Mouse (Mus musculus) central nervous system, embryonic 11.5 days (tissue): Measurements from ENCODE around the gene Mmp9. TPM values are rescaled to one million over a fixed set of nuclear protein-coding genes. Genes with fewer than 3 reads are reported as not detected.

ENCODE experiments used
- polyA plus RNA-seq: library from polyadenylated mRNA; depleted of rRNA; stranded (reverse); fragments of >200 nt; gene quantifications from 2 replicates; pipeline ENCODE4 v1.2.3, GENCODE M21; 2012; rRNA removed

Gene Mmp9
- polyA plus RNA-seq = 1.2 and 1.6 TPM in 2 replicates

DNA sequence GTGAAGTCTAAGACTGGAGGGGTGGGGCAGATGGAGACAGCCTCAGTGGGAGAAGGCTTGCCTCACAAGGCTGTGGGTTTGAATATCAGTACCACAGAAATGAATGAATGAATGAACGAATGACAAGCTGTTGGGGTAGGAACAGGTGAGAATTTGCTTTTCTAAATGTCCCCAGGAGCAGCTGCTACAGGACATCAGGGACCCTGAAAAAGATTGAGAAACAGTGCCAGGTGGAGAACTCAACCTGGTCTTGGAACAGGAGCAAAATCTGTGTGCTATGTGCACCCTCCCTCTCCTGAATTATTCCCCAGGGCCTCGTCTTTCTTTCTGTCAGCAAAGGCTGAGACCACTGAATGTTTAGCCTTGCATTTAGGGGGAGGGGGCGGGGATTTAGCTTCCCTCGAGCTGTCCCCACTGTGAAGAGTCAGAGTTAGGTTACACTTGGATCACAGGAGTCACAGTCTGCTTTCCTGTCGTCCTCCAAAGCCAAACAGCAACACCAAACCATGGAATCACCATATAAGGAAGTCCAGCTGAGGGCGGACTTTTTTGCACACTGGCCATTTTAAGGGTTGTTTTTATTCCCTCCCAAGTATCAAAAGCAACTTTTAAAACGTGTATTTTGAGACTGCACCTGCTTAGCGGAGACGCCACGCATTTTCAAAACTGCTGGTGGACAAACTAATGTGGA lies at the start of gene Mmp9:
Gene Mmp9, plus strand, starts transcription at position 641 of the 691 bp plus-strand sequence.

DNA sequence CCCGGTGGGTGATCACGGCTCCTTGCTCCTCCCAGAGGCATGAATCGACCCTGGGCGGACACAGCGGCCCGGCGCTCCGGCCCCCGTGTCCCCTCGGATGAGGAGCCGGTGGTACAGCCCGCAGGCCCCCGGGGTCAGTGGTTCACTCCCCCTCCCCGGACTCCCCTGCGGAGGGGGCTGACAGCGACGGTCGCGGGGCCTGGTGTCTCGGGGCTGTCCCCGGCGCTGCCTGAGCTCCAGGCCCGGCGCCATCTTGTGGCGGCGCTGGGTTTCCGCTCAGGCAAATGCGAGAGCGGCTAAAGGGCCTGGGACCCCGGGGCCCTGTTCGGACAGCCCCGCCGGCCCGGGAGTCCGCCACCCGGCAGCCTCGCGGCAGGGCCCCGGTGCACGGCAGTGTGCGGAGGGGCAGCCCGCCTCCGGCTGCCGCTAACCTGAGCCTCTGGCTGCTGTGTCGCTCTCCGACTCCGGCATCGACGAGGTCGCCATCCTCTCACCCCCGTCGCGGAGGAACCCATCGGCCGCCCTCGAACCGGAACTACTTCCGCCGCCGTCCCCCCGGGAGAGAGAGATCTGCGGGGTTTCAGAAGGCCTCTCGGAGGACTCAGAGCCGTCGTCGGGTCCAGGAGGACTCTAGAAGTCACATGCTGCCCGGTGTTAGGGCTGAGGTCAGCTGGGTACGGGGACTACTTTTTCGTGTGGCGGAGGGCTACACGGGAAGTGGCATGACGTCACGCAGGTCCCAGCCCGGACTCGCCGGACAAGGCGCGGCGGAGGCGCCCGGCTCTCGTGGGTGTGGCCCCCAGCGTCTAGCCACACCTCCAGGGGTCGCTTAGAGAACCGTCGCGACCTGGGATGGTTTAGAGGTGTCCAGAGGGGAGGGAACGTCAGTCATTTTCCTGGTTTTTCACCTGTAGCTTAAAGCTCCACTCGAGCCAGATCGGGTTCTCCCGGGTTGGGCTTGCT lies 29.2 kb upstream of the Mmp9 start, which contains the start of gene Zfp335:
Gene Zfp335, minus strand, starts transcription at position 672 of the 963 bp plus-strand sequence.

DNA sequence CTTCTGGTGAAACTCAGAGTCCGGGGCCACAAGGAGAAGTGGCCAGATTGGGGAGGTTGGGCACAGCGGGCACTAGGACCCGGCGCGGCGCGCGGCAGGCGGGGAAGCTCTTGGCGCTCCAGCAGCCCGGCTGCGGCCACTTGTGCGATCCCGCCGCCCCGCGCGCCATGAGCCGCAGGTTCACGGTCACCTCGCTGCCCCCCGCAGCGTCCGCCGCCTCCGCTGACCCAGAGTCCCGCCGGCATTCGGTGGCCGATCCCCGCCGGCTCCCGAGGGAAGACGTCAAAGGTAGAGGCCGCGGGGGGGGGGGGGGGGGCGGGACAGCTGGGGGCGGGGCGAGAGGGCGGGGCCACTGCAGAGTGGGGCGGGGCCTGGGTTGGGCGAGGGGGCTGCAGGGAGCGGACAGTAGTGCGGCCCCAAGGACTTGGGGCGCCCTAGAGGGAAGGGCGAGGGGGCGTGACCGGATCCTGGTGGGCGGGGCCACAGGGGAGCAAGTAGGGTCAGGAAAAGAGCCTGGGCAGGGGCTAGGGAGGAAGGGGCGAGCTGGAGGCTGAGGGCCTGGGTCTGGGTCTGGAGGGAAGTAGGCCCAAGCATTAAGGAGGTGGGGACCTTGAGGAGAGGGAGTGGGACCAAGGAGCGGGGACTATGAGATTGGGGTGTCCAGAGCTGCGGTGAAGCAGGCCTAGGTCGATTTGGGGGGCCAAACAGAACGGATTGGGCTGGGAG lies 20.3 kb downstream of the Mmp9 start, which contains the start of gene Slc12a5:
Gene Slc12a5, plus strand, starts transcription at position 87 of the 726 bp plus-strand sequence.

Other genes with a start within 250 kb of the Mmp9 start
- not detected in 2 replicates for gene Spint4, start 242.3 kb upstream of the Mmp9 start, polyA plus RNA-seq
- not detected in 2 replicates for gene Spint5, start 225.5 kb upstream of the Mmp9 start, polyA plus RNA-seq
- 0.35 and 0.89 TPM in 2 replicates for gene Wfdc3, start 194.8 kb upstream of the Mmp9 start, polyA plus RNA-seq
- gene Dnttip1, start 194.8 kb upstream of the Mmp9 start, polyA plus RNA-seq = 62.3 and 91.0 TPM in 2 replicates
- 340 and 341 TPM in 2 replicates for gene Ube2c, start 170.9 kb upstream of the Mmp9 start, polyA plus RNA-seq
- gene Tnnc2, start 160.8 kb upstream of the Mmp9 start, polyA plus RNA-seq = 1.6 and 29.6 TPM in 2 replicates
- gene Snx21, start 155.0 kb upstream of the Mmp9 start, polyA plus RNA-seq = 9.0 and 10.5 TPM in 2 replicates
- 19.5 and 26.6 TPM in 2 replicates for gene Acot8, start 135.9 kb upstream of the Mmp9 start, polyA plus RNA-seq
- 4.5 and 6.2 TPM in 2 replicates for gene Zswim3, start 135.7 kb upstream of the Mmp9 start, polyA plus RNA-seq
- 6.0 and 9.0 TPM in 2 replicates for gene Zswim1, start 118.1 kb upstream of the Mmp9 start, polyA plus RNA-seq
- gene Spata25, start 112.2 kb upstream of the Mmp9 start, polyA plus RNA-seq = 0.35 TPM in 1 of 2 replicates, not detected in the other
- gene Ctsa, start 107.9 kb upstream of the Mmp9 start, polyA plus RNA-seq = 69.6 and 100 TPM in 2 replicates
- gene Neurl2, start 107.3 kb upstream of the Mmp9 start, polyA plus RNA-seq = 5.9 and 6.0 TPM in 2 replicates
- gene Pltp, start 83.1 kb upstream of the Mmp9 start, polyA plus RNA-seq = 42.5 and 58.0 TPM in 2 replicates
- gene Pcif1, start 61.5 kb upstream of the Mmp9 start, polyA plus RNA-seq = 40.0 and 53.1 TPM in 2 replicates
- 18.2 and 29.1 TPM in 2 replicates for gene Zfp335, start 29.0 kb upstream of the Mmp9 start, polyA plus RNA-seq
- 12.9 and 13.2 TPM in 2 replicates for gene Slc12a5, start 20.0 kb downstream of the Mmp9 start, polyA plus RNA-seq
- gene Ncoa5, start 94.1 kb downstream of the Mmp9 start, polyA plus RNA-seq = 89.9 and 97.7 TPM in 2 replicates
- 7.3 and 10.2 TPM in 2 replicates for gene Cd40, start 114.8 kb downstream of the Mmp9 start, polyA plus RNA-seq
- gene 1700025C18Rik, start 150.0 kb downstream of the Mmp9 start, polyA plus RNA-seq = not detected in 2 replicates